Mouse (Mus musculus) liver, adult 2 months (tissue): ENCODE measurements around the gene Gas2l3.

Source experiments
- CTCF ChIP-seq: fragments of 200-500 bp; IDR thresholded peaks from 2 replicates; pipeline ENCODE4 v1.5.1; 2011; ENCODE audit warnings: low read depth, low read length, control low read depth
- POLR2A ChIP-seq: fragments of 200-500 bp; IDR thresholded peaks from 2 replicates; pipeline ENCODE4 v1.6.1; 2011; ENCODE audit warnings: low read length, control low read depth; ENCODE audit not compliant: insufficient read depth; ENCODE audit errors: extremely low read depth

- TF ChIP-seq POLR2A (no peak), CTCF (no peak)
These were observed 13.0 kb downstream of the Gas2l3 start for GRCm38 (mm10) chr10:89430751-89431150.
